Mouse (Mus musculus) T-helper 2 cell (primary cell): ENCODE results near the gene Mid1ip1.

Experiments used
- in situ Hi-C: fragments of 300-600 bp; cut with MboI, MseI; formaldehyde crosslinking; loops from one replicate; pipeline ENCODE4 v1.15.1; 2025; ENCODE audit warnings: high pct_unique_total_duplicates

The Mid1ip1 gene

DNA sequence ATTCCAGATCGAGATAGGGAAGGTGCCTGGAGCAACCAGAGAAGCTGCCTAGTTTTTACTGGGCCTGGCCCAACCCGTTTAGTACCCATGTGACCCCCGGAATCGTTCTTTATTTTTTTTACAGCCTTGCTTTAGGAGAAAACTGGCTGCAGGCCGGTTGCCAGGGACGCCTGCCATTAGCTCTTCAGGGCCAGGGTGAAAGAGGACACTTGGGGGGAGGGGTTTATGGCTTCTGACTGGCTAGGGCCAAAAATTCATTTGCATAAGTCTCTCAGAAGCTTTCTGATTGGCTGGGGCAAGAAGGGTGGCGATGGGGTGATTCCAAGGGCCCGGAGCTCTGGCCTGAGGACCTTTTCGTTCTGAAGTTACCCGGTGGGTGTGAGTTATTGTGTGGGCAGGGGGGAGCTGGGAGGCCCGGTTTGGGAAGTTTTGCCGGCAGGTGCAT lies at the start of gene Mid1ip1:
Gene Mid1ip1, plus strand, starts transcription at position 318 of the 445 bp plus-strand sequence.
- in situ Hi-C loops, result loop anchor here (25.0 kb wide), 1 partner anchor 1373 kb away; no protein-coding TSS in a partner anchor

DNA sequence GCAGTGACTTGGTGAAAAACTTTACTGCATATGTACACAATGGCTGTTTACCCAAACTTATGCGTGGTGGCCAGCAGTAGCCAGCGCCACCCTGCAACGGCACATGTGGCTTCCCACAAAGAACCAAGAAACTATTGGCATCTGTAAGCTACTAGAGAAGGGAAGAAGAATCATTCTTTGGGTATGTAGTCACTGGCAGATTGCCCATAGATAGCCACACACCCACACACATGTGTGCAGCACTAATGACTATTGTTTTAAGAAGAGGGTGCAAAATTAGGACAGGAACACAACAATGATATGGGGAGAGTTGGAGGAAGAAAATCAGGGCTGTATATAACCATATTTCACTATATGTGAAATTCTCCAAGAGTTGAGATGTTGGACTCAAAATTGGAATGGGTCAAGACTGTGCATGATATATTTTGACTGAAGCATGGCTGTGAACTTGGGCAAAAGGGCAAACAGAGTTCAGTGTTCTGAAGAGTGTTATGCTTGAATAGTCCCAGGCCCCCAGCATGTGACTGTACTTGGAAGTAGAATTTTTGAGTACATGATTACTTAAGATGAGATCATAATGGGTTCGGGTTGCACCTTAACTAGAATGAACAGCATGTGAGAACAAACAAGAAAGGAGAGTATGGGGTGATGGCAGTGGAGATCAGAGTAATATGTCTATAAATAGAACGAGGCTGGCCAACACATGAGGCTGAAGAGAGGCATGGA lies 20.2 kb upstream of the Mid1ip1 start:
- in situ Hi-C loops, result no loop called here

DNA sequence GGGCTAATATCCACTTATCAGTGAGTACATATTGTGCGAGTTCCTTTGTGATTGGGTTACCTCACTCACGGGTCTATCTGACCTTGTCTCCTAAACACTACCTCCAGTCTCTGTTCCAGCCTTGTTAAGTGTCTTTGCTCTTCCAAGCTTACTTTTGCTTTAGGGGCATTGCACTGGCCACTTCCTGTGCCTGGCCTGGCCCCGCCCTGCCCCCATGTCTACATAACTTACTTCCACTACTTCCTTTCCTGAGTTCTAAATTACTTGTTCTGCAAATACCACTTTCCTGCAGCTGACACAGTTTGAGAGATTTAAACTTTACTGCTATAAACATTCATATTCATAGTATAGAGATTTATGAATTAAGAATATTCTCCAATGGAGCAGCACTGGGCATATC lies 8.1 kb upstream of the Mid1ip1 start:
- in situ Hi-C loops, result loop anchor here (25.0 kb wide), 1 partner anchor 1381 kb away; no protein-coding TSS in a partner anchor

DNA sequence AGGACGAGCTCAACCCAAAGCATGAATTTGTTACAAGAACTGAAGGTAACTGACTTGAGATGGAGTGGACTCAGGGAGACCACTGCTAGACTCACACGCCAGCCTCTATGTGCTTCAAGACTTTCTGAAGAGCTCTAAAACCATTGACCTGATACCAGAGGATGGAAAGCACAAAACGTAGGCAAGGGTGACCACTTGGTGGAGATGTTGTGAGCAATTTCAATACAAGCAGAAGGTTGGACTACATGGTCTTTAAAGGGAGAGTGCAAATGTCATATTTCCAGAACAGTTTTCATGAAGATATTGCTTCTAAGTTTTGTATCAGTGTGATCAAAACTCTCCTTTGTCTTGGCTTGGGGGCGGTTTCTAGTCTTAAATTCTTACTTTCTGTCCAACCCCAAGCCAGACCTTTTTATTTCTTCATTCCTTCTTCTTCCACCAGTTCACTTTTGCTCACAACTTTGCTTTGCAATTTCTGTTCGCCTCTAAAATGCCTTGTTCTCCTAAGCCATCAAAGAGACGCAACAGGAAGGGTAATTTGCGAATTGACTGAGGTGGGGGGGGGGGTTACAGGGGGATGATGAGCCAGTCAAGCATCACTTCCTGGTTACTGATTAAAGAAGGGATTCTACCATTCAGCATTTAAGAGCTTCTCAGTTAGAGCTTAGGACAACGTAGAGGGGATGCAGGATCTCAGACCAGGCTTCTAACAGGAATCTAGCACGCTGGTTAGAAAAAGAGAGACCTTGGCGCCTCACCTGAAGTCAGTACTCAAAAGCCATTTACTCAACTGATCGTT lies 775 bp upstream of the Mid1ip1 start:
- in situ Hi-C loops, result loop anchor here (25.0 kb wide), 1 partner anchor 1373 kb away; no protein-coding TSS in a partner anchor

DNA sequence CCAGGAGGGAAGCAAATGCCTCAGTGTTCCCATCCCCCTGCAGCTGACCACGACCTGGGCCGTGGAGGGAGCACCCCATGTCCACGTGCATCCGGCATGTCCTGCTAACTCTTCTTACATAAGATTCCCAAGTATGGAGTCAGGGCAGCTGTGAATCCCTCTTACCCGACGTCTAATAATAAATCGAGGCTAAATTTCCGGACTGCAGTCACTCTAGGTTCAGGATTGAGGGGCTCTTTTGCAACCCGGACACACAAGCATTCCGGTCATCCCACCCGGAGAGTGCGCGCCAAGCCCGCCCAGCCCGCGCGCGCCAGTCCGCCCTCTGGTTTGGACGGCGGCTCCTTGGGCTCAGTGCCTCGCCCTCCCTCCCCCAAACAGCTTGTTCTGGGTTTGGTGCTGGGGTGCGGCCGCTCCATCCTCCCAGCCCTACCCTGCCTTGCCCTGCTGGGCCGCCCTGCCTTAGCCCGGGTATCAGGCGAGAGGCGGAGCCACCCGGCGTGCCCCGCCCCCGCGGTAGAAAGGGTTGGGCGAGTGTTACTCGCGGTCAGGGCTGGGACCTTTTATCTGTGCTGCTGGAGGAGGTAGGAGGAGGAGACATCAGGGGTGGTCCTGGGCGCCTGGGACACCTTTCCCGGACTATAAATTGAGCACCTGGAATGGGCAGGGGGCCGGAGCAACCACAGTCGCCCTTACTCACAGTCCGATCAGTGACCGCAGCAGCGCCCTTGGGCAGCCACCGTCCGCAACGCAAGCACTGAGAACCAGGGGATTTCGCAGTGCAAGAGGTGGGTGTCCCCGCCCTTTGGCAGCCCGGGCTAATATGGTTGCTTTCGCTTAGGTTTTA lies 2.3 kb downstream of the Mid1ip1 start:
- in situ Hi-C loops, result loop anchor here (25.0 kb wide), 1 partner anchor 1370 kb away; no protein-coding TSS in a partner anchor

DNA sequence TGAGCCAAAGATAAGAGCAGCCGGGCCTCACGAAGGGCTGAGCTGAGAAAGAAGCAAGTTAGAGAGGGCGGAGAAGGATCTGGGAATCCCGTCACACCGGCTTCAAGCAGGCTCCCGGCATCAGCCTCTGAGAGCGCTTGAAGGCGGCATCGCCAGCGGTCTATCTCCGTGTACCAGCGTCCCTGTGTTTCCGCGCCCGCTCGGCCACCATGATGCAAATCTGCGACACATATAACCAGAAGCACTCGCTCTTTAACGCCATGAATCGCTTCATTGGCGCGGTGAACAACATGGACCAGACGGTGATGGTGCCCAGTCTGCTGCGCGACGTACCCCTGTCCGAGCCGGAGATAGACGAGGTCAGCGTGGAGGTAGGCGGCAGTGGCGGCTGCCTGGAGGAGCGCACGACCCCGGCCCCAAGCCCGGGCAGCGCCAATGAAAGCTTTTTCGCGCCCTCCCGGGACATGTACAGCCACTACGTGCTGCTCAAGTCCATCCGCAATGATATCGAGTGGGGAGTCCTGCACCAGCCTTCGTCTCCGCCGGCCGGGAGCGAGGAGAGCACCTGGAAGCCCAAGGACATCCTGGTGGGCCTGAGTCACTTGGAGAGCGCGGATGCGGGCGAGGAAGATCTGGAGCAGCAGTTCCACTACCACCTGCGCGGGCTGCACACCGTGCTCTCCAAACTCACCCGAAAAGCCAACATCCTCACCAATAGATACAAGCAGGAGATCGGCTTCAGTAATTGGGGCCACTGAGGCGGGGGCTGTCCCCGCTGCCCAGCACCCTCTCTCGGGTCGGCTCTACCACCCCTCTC lies 3.4 kb downstream of the Mid1ip1 start:
- in situ Hi-C loops, result loop anchor here (25.0 kb wide), 1 partner anchor 1369 kb away; no protein-coding TSS in a partner anchor

DNA sequence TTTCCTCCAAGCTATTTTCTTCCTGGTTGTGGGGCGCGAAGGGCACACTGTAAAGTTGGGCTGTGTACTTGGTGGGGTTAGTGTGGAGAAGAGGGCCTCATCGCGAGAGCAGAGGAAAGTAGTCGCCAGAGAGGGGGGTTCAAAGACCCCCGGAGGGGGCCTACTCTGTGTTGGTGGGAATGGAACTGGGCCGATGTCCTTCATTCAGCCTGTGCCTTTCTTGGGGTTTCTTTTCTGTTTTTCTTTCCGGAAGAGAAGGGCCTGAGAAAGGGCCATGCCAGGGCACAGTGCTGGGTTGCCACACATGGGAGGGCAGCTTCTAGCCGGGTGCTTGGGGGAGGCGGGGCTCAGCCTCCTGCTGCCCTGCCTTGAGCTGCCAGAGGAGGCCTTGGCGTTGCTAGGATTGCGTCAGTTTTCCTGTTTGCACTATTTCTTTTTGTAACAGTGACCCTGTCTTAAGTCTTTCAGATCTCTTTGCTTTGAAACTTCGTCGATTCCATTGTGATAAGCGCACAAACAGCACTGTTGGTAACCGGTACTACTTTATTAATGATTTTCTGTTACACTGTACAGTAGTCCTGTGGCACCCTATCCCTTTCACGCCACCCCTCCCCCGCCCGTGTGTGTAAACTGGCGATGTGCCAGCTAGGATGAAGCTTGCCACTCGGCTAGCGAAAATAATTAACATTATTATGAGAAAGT lies 4.2 kb downstream of the Mid1ip1 start:
- in situ Hi-C loops, result loop anchor here (25.0 kb wide), 1 partner anchor 1368 kb away; no protein-coding TSS in a partner anchor

DNA sequence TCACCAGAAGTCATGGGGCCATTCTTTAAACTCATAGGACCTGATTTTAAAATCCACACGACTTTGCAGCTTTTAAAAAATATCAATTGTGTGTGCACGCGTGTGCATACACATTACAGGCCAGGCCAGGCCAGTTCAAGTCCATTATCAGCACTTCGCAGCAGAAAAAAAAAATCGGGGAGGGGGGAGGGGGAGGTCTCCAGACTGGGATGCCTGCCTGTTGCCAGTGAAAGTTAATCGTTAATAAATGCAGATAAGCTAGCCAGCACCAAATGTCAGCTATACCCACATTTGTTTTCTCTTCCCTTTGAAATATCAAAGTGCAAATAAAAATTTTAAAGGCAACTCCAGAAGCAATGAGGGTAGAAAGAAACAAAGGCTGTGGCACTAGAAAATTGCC lies 5.6 kb downstream of the Mid1ip1 start:
- in situ Hi-C loops, result loop anchor here (25.0 kb wide), 1 partner anchor 1367 kb away; no protein-coding TSS in a partner anchor

DNA sequence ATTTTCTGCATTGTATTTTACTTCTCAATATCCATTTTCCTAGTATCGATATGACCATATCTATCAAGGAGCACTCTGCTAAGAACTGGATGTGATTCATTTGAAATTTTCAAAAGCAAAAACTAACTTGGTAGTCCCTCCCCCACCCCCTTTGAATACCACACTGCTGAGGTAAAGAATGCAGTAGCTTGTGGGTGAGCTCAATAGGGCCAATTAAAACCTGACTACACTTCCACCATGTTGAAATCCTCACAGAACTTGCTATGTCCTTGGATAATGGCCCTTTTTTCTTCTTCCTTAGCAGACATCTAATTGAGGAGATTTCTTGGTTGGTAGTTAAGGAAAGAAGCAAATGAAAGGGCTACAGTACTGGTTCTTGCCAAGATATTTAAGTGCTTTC lies 9.8 kb downstream of the Mid1ip1 start:
- in situ Hi-C loops, result loop anchor here (25.0 kb wide), 1 partner anchor 1363 kb away; no protein-coding TSS in a partner anchor

DNA sequence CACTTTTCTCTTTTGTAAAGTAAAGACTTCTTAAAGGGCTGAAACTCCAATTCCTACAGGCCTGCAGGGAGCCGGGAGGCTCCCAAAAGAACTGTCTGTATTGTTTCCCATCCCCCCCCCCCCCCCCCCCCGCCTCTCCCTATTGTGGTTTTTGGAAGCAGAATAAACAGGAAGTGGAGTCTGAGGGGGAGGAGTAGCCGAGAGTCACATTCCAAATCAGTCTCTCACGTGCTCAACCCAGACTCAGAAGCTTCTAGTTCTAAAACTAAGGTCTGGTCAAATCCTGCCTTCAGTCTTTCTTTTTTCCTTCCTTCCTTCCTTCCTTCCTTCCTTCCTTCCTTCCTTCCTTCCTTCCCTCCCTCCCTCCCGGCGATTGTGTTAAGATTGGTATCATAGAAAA lies 14.7 kb downstream of the Mid1ip1 start:
- in situ Hi-C loops, result no loop called here

DNA sequence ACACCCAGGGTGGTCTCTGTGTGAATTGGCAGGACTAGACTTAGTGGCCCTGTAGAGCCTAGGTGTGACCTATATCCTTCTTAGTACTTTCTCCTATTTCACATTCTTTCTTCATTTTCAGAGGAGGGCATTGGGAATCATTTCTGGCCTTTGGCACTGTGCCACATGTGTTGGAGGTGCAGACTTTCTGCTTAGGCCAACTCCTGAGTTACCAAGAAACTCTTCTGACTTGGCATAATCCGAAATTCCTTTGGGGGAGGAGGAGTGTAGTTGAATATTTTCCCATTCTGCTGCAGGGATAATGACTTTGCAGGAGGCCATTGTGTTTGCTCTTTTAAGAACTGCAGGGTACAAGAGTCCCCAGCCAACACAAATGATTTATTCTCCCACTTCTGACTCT lies 19.6 kb downstream of the Mid1ip1 start:
- in situ Hi-C loops, result no loop called here

DNA sequence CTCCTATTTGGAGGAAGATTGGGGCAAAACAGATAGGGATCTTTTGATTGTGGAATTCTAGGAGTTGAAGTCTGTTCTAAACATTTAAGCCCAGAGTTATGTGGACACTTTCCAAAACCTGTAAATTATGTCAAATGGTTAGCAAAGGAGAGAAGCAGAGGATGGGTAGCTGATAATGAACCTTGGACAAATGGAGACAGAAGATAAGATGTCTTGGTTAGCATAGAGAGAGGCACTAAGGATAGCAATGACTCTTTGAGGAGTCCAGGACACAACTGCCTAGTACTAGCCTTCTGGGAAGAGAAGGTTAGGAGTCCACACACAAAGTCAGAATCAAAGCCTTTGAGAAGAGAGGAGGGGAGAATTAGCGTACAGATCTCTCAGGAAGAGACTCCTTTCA lies 20.1 kb downstream of the Mid1ip1 start:
- in situ Hi-C loops, result no loop called here

DNA sequence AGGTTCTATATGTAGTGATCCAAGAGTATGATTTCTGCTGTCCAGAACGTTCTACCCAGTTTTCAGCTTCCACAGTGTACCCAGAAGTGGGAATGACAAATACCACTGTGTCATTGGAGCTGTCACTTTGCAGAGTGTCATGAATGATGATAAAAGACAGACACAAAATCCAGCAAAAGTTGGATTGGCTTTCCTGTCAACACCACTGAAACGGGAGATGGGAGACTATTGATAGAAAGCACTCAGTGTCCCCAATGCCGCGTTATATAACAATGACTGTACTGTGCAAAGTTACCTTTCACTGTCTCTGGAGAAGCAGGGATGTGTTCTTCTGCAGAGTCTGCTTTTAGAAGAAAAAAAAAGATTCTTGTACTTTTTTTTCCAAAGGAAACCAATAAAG lies 44.1 kb downstream of the Mid1ip1 start:
- in situ Hi-C loops, result loop anchor here (10.0 kb wide), 1 partner anchor 844 kb away; no protein-coding TSS in a partner anchor

DNA sequence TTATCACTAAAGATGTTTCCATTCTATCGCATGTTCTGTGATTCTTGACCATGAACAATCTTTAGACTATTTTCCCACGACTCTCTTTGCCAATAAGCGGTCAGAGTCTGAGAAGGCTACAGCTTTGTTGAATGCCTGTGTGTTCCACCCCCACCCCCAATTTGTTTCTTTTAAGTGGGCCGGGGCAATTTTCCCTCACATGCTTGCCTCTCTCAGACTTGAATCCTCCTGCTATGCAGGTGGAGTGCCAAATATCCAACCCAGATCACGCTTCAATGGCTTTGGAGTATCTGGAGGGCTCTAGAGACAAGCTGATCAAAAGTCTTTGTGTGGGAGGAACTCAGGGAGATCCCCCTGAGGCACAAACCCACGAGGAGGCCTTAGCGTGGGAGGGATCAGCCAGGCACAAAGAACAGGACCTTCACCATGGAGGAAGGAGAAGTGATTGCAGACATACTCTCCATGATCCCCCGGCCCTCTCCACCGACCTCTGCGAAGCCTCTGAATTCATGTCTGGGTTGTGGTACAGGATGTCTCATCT lies 48.7 kb downstream of the Mid1ip1 start:
- in situ Hi-C loops, result no loop called here
